20 mouse cellular contexts compared by ENCODE assay signal in genomic region chr16:21804258-21804657, GRCm38 (mm10). TPM values are rescaled to one million over a fixed set of nuclear protein-coding genes. Genes with fewer than 3 reads are reported as not detected.
DNase-seq lines count a peak whose midpoint lies in the region; ATAC-seq and TF ChIP-seq lines count a peak whose summit lies in the region.
"Had no signal": no experiment of that assay in that cellular context is flagged by ENCODE, and none has a peak within 500 bp of the region (broad histone marks: within the 10 kb centered on the region; RNA-seq: fewer than 3 reads in every experiment).

No protein-coding gene starts in this region.

- peaks cover 14% of the 10 kb centered on the region; the same call in 1 of the 2 replicates for H3K36me3 ChIP-seq in hindbrain, postnatal 0 days (ENCODE audit: insufficient read depth, low read length)
- H3K36me3 ChIP-seq in hindbrain, embryonic 11.5 days (ENCODE audit: control insufficient read depth, insufficient read depth, low read length) = no peaks in the 10 kb centered on the region
- peaks cover 41% of the 10 kb centered on the region for H3K36me3 ChIP-seq in midbrain, embryonic 14.5 days (ENCODE audit: control insufficient read depth, insufficient read depth, low read length)
- H3K36me3 ChIP-seq in midbrain, embryonic 11.5 days (ENCODE audit: control insufficient read depth, insufficient read depth, low read length) = peaks cover 2% of the 10 kb centered on the region; the same call in 1 of the 2 replicates

- no peaks in the 10 kb centered on the region for H3K27me3 ChIP-seq in hindbrain, postnatal 0 days (ENCODE audit: insufficient read depth, low read length)
- H3K27me3 ChIP-seq in hindbrain, embryonic 11.5 days (ENCODE audit: control insufficient read depth, insufficient read depth, low read length) = no peaks in the 10 kb centered on the region
- H3K27me3 ChIP-seq in midbrain, embryonic 14.5 days (ENCODE audit: control insufficient read depth, insufficient read depth, low read length) = no peaks in the 10 kb centered on the region
- H3K27me3 ChIP-seq in midbrain, embryonic 11.5 days (ENCODE audit: control insufficient read depth, insufficient read depth, low read length) = no peaks in the 10 kb centered on the region
- H3K27me3 ChIP-seq: liver, embryonic 12.5 days; neural tube, embryonic 12.5 days had no signal

- WGBS in hindbrain, postnatal 0 days = 74% methylated on average over 1 of the region's 1 CpGs
- WGBS in hindbrain, embryonic 11.5 days = 83% methylated on average over 1 of the region's 1 CpGs
- WGBS in midbrain, embryonic 14.5 days = 90% methylated on average over 1 of the region's 1 CpGs
- WGBS in midbrain, embryonic 11.5 days = 86% methylated on average over 1 of the region's 1 CpGs

- no peaks in the 10 kb centered on the region for H3K4me1 ChIP-seq in hindbrain, postnatal 0 days (ENCODE audit: insufficient read depth, low read length)
- H3K4me1 ChIP-seq in hindbrain, embryonic 11.5 days (replicated peaks; ENCODE audit: control insufficient read depth, insufficient read depth, low read length) = no peaks in the 10 kb centered on the region
- no peaks in the 10 kb centered on the region for H3K4me1 ChIP-seq in midbrain, embryonic 14.5 days (ENCODE audit: control insufficient read depth, insufficient read depth, low read length)
- no peaks in the 10 kb centered on the region for H3K4me1 ChIP-seq in midbrain, embryonic 11.5 days (ENCODE audit: control insufficient read depth, insufficient read depth, low read length)
- H3K4me1 ChIP-seq: limb, embryonic 10.5 days; liver, embryonic 12.5 days; neural tube, embryonic 12.5 days had no signal

- H3K9me3 ChIP-seq in hindbrain, postnatal 0 days (ENCODE audit: low read length) = no peaks in the 10 kb centered on the region
- H3K9me3 ChIP-seq in hindbrain, embryonic 11.5 days (ENCODE audit: control insufficient read depth, low read length) = no peaks in the 10 kb centered on the region
- no peaks in the 10 kb centered on the region for H3K9me3 ChIP-seq in midbrain, embryonic 14.5 days (ENCODE audit: control insufficient read depth, low read length)
- H3K9me3 ChIP-seq in midbrain, embryonic 11.5 days (ENCODE audit: control insufficient read depth, low read length) = no peaks in the 10 kb centered on the region
- H3K9me3 ChIP-seq: limb, embryonic 10.5 days; liver, embryonic 12.5 days; neural tube, embryonic 12.5 days had no signal

- no peak for TF ChIP-seq CTCF in hindbrain, postnatal 0 days (IDR thresholded peaks at IDR 0.05; ENCODE audit: low read depth)

- no peak overlapping the region for H3K4me3 ChIP-seq in hindbrain, postnatal 0 days (ENCODE audit: low read length)
- H3K4me3 ChIP-seq in hindbrain, embryonic 11.5 days (ENCODE audit: low read depth, low read length) = no peak overlapping the region
- no peak overlapping the region for H3K4me3 ChIP-seq in midbrain, embryonic 14.5 days (replicated peaks; ENCODE audit: low read depth, low read length)
- H3K4me3 ChIP-seq in midbrain, embryonic 11.5 days (ENCODE audit: low read depth, low read length) = no peak overlapping the region
- H3K4me3 ChIP-seq: limb, embryonic 10.5 days; liver, embryonic 12.5 days; neural tube, embryonic 12.5 days had no signal

- H3K9ac ChIP-seq in hindbrain, postnatal 0 days (replicated peaks; ENCODE audit: low read length) = no peak overlapping the region
- H3K9ac ChIP-seq in hindbrain, embryonic 11.5 days (ENCODE audit: low read depth, low read length) = no peak overlapping the region
- no peak overlapping the region for H3K9ac ChIP-seq in midbrain, embryonic 14.5 days (replicated peaks; ENCODE audit: low read length)
- no peak overlapping the region for H3K9ac ChIP-seq in midbrain, embryonic 11.5 days (ENCODE audit: low read length)
- H3K9ac ChIP-seq: liver, embryonic 12.5 days; neural tube, embryonic 12.5 days had no signal

- peak; percentile 41 for DNase-seq in hindbrain, postnatal 0 days (ENCODE audit: low spot score)
- DNase-seq in hindbrain, embryonic 11.5 days (ENCODE audit: low spot score) = no peak
- DNase-seq in midbrain, embryonic 14.5 days = peak; percentile 8
- DNase-seq in midbrain, embryonic 11.5 days (ENCODE audit: low spot score, missing footprints) = no peak
- peak; percentile 61 to 62 for DNase-seq in cerebellum, adult 18-20 months
- DNase-seq in cerebellum, postnatal 36 days = peak; percentile 58 to 67
- DNase-seq in embryo, embryonic 10.5 days (ENCODE audit: low spot score) = no peak
- DNase-seq: adrenal gland, postnatal 25 days; gastrocnemius, postnatal 36 days; heart, postnatal 14 days; kidney, adult 11 months; right cerebral cortex, postnatal 25 days had no signal

- H3K4me2 ChIP-seq in hindbrain, postnatal 0 days (ENCODE audit: low read depth, low read length) = no peak overlapping the region
- H3K4me2 ChIP-seq in hindbrain, embryonic 11.5 days (replicated peaks; ENCODE audit: low read depth, low read length) = no peak overlapping the region
- no peak overlapping the region for H3K4me2 ChIP-seq in midbrain, embryonic 14.5 days (ENCODE audit: low read length)
- no peak overlapping the region for H3K4me2 ChIP-seq in midbrain, embryonic 11.5 days
- H3K4me2 ChIP-seq: heart, embryonic 11.5 days; liver, embryonic 12.5 days; neural tube, embryonic 12.5 days had no signal

- ATAC-seq in hindbrain, postnatal 0 days = no peak
- ATAC-seq in hindbrain, embryonic 11.5 days (ENCODE audit: low FRiP score) = no peak
- ATAC-seq in midbrain, embryonic 14.5 days (ENCODE audit: low FRiP score, low TSS enrichment) = no peak
- no peak for ATAC-seq in midbrain, embryonic 11.5 days (ENCODE audit: low FRiP score)
- ATAC-seq in monocyte, adult 5-6 weeks (replicated peaks; ENCODE audit: insufficient number of reproducible peaks, low FRiP score, low TSS enrichment, poor library complexity, severe bottlenecking) = no peak
- ATAC-seq: activated CD4-positive, CD25-positive, alpha-beta regulatory T cell, adult 4 months; hindbrain, embryonic 16.5 days; liver, embryonic 12.5 days had no signal

- no peak overlapping the region for H3K27ac ChIP-seq in hindbrain, postnatal 0 days
- no peak overlapping the region for H3K27ac ChIP-seq in hindbrain, embryonic 11.5 days (ENCODE audit: low read depth, low read length)
- no peak overlapping the region for H3K27ac ChIP-seq in midbrain, embryonic 14.5 days (replicated peaks; ENCODE audit: low read depth, low read length)
- no peak overlapping the region for H3K27ac ChIP-seq in midbrain, embryonic 11.5 days (ENCODE audit: low read depth, low read length)
- H3K27ac ChIP-seq: limb, embryonic 10.5 days; liver, embryonic 12.5 days; neural tube, embryonic 12.5 days had no signal

RNA-seq across cellular contexts. Expression of gene Map3k13, which starts 10.1 kb away (rescaled TPM):
- 12.8 and 12.9 TPM in 2 replicates for total RNA-seq in hindbrain, postnatal 0 days (2014; rRNA removed)
- 3.9 and 4.5 TPM in 2 replicates for polyA plus RNA-seq in hindbrain, postnatal 0 days (2015; fragmentation: Nextera tagmentation; extraction: Ambion mirVana)
- polyA plus RNA-seq in hindbrain, embryonic 11.5 days (2014; fragmentation: Nextera tagmentation; extraction: Ambion mirVana) = 7.5 and 7.8 TPM in 2 replicates
- polyA plus RNA-seq in midbrain, embryonic 14.5 days (2014; fragmentation: Nextera tagmentation; extraction: Ambion mirVana) = 6.6 and 9.3 TPM in 2 replicates
- polyA plus RNA-seq in midbrain, embryonic 11.5 days (2014; fragmentation: Nextera tagmentation; extraction: Ambion mirVana) = 5.1 and 7.0 TPM in 2 replicates
- total RNA-seq in monocyte, adult 5-6 weeks (2017) = 0.11 to 0.29 TPM in 2 of 3 replicates, not detected in the other
- total RNA-seq: megakaryocyte progenitor cell, adult 5-6 weeks had no signal

RNA-seq across cellular contexts. Expression of gene Ehhadh, which starts 16.7 kb away (rescaled TPM):
- total RNA-seq in hindbrain, postnatal 0 days (2014; rRNA removed) = 2.6 and 4.0 TPM in 2 replicates
- 2.2 and 2.3 TPM in 2 replicates for polyA plus RNA-seq in hindbrain, postnatal 0 days (2015; fragmentation: Nextera tagmentation; extraction: Ambion mirVana)
- 1.9 and 2.7 TPM in 2 replicates for polyA plus RNA-seq in hindbrain, embryonic 11.5 days (2014; fragmentation: Nextera tagmentation; extraction: Ambion mirVana)
- polyA plus RNA-seq in midbrain, embryonic 14.5 days (2014; fragmentation: Nextera tagmentation; extraction: Ambion mirVana) = 1.2 and 1.6 TPM in 2 replicates
- 1.9 and 2.0 TPM in 2 replicates for polyA plus RNA-seq in midbrain, embryonic 11.5 days (2014; fragmentation: Nextera tagmentation; extraction: Ambion mirVana)
- 1.8 to 3.1 TPM (median 2.7 TPM) in 3 replicates for total RNA-seq in monocyte, adult 5-6 weeks (2017)

Comparison
In these comparisons a context has a peak if more than half of its experiments do, and no peak if none do; other contexts are left out.
1. DNase-seq: peak in hindbrain, postnatal 0 days (single experiment), midbrain, embryonic 14.5 days (single experiment), cerebellum, adult 18-20 months (2 of 2) and cerebellum, postnatal 36 days (2 of 2); none in hindbrain, embryonic 11.5 days (single experiment), midbrain, embryonic 11.5 days (single experiment) and embryo, embryonic 10.5 days (single experiment).